Mouse (Mus musculus) CH12.LX (cell line): ENCODE measurements around the gene Fdps. TPM values are rescaled to one million over a fixed set of nuclear protein-coding genes. Genes with fewer than 3 reads are reported as not detected.

Source experiments
- DNase-seq: peaks from one replicate; pipeline ENCODE4 v3.0.0-alpha.2; 2013; ENCODE audit errors: extremely low read depth
- H3K27ac ChIP-seq: 2 replicates; pipeline ENCODE4 v1.5.1; 2012; ENCODE audit warnings: low read depth, mild to moderate bottlenecking, control low read depth, moderate library complexity; ENCODE audit not compliant: insufficient read depth
- H3K27me3 ChIP-seq: replicated peaks from 2 replicates; pipeline ENCODE3; 2012; ENCODE audit warnings: inconsistent platforms
- H3K36me3 ChIP-seq, 2 experiments: replicated peaks in 1 of 2; 2 replicates each; pipeline versions ENCODE3 to v1.6.1; 2012; ENCODE audit warnings: inconsistent platforms in 1 of 2, low read length in 1 of 2, mild to moderate bottlenecking in 1 of 2, mixed read lengths in 1 of 2, moderate library complexity in 1 of 2; ENCODE audit not compliant: control insufficient read depth in 1 of 2, insufficient read depth in 1 of 2
- H3K4me1 ChIP-seq, 2 experiments: 2 replicates each; pipeline ENCODE4 v1.6.1; 2012; ENCODE audit warnings: inconsistent platforms in 1 of 2, moderate library complexity in 1 of 2; ENCODE audit not compliant: insufficient read depth in 2 of 2, control insufficient read depth in 1 of 2
- H3K4me2 ChIP-seq: 2 replicates; pipeline ENCODE4 v1.6.1; 2012; ENCODE audit warnings: low read depth, mild to moderate bottlenecking, control low read depth; ENCODE audit not compliant: poor library complexity, insufficient read depth, severe bottlenecking
- H3K4me3 ChIP-seq, 3 experiments: fragments of 150-350 bp in 1 of 3; sonication (generic) in 1 of 3; replicated peaks in 1 of 3; 2 replicates each; pipeline versions ENCODE3 to v1.5.1; 2011 to 2012; ENCODE audit warnings: low read depth in 2 of 3, low read length in 2 of 3, mild to moderate bottlenecking in 2 of 3, moderate library complexity in 2 of 3, control low read depth in 1 of 3, improper control_type of control experiment in 1 of 3, inconsistent platforms in 1 of 3, mixed read lengths in 1 of 3; ENCODE audit not compliant: poor library complexity in 1 of 3
- H3K79me2 ChIP-seq: replicated peaks from 2 replicates; pipeline ENCODE4 v1.6.1; 2012; ENCODE audit warnings: mild to moderate bottlenecking, moderate library complexity; ENCODE audit not compliant: control insufficient read depth, poor library complexity, insufficient read depth, severe bottlenecking; ENCODE audit errors: extremely low read depth
- H3K9ac ChIP-seq: 2 replicates; pipeline ENCODE4 v1.6.1; 2012; ENCODE audit warnings: low read depth, mild to moderate bottlenecking, control low read depth, moderate library complexity; ENCODE audit not compliant: insufficient read depth
- H3K9me3 ChIP-seq: replicated peaks from 2 replicates; pipeline ENCODE3; 2012; ENCODE audit warnings: low read length, inconsistent platforms, mixed read lengths
- E2F4 ChIP-seq: IDR thresholded peaks from 2 replicates; pipeline ENCODE4 v1.6.1; 2011; ENCODE audit warnings: low read depth, low read length, improper control_type of control experiment; ENCODE audit not compliant: insufficient replicate concordance
- ELF1 ChIP-seq: IDR thresholded peaks from 2 replicates; pipeline ENCODE4 v1.6.1; 2014; ENCODE audit warnings: low read depth, mild to moderate bottlenecking, inconsistent platforms, low read length, improper control_type of control experiment
- GABPA ChIP-seq: IDR thresholded peaks from 2 replicates; pipeline ENCODE4 v1.6.1; 2012; ENCODE audit warnings: low read depth, low read length, improper control_type of control experiment, inconsistent platforms; ENCODE audit not compliant: insufficient replicate concordance
- MAFK ChIP-seq: IDR thresholded peaks from 2 replicates; pipeline ENCODE4 v1.6.1; 2011; ENCODE audit warnings: low read length, improper control_type of control experiment; ENCODE audit not compliant: insufficient replicate concordance
- MXI1 ChIP-seq: IDR thresholded peaks from 2 replicates; pipeline ENCODE4 v1.6.1; 2011; ENCODE audit warnings: mild to moderate bottlenecking, low read depth, low read length, improper control_type of control experiment
- USF1 ChIP-seq: IDR thresholded peaks from 2 replicates; pipeline ENCODE4 v1.6.1; 2014; ENCODE audit warnings: low read depth, mild to moderate bottlenecking, inconsistent platforms, low read length, improper control_type of control experiment
- dilution Hi-C: fragments of 300-500 bp; cut with MboI; formaldehyde crosslinking; loops from 2 replicates; pipeline ENCODE4 v1.14.3; 2020; ENCODE audit warnings: low sequenced_read_pairs; ENCODE audit not compliant: extremely low pct_unique_long_range_greater_than_20kb, extremely low pct_ligation_motif_present
- in situ Hi-C: fragments of 300-500 bp; cut with MboI; formaldehyde crosslinking; loops from 3 replicates; pipeline ENCODE4 v1.14.3; 2019; ENCODE audit warnings: low sequenced_read_pairs, low pct_ligation_motif_present, low pct_unique_long_range_greater_than_20kb, mixed read lengths
- polyA plus RNA-seq: library from polyadenylated mRNA; unstranded; fragments of >175 nt; gene quantifications from 2 replicates; pipeline ENCODE4 v1.2.1, GENCODE M21; 2012; ENCODE audit warnings: low read depth; ENCODE audit not compliant: insufficient read length
- total RNA-seq, 2 experiments: library from RNA; depleted of rRNA; stranded (reverse); fragments of 300-350 nt in 1 of 2; fragments of >200 nt in 1 of 2; gene quantifications; 2 replicates each; pipeline ENCODE4 v1.2.3; 2012 to 2014

The Fdps gene
- total and polyA plus RNA-seq, 3 experiments: 177 to 572 (median 243) TPM

DNA sequence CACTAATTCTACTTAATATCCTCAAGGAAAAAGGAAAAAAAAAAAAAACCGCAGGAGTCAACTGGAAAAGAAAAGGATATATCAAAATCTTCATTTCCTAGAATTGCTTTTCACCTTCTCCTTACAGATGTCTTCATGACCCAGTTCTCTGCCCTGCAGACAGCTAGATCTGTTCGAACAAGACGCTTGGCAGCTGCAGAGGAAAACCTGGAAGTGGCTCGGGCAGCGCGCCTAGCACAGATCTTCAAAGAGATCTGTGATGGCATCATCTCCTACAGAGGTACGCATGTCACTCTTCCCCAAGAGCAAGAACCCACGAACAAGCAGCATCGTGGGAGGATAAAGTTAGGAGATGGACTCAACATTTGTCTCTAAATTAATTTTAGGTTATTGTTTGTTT, 43.4 kb downstream of the Fdps start:
- Histone ChIP-seq H3K4me2 (no peak overlapping the region), H3K9ac (no peak overlapping the region), H3K4me3 (no peak overlapping the region), H3K36me3 (peaks cover 45 to 87% of the 10 kb centered on the region in 2 experiments), H3K4me1 (no peaks in the 10 kb centered on the region), H3K9me3 (no peaks in the 10 kb centered on the region), H3K27ac (no peak overlapping the region), H3K79me2 (no peaks in the 10 kb centered on the region), H3K27me3 (no peaks in the 10 kb centered on the region)
- TF ChIP-seq E2F4: no peak
- no peak for TF ChIP-seq MAFK
- TF ChIP-seq GABPA: no peak
- TF ChIP-seq MXI1: no peak
- TF ChIP-seq ELF1: no peak
- no peak for TF ChIP-seq USF1
- dilution Hi-C loops (no loop called here), in situ Hi-C loops (no loop called here)
- DNase-seq: no peak

Other genes with a start within 250 kb of the Fdps start
Only the 20 nearest of the 22 such genes appear.
- gene Msto1, start 188.0 kb downstream of the Fdps start, total RNA-seq (2012; rRNA removed): 59.7 and 71.2 TPM in 2 replicates
- gene Msto1, start 188.0 kb downstream of the Fdps start, total RNA-seq (2014; rRNA removed): 63.5 and 70.7 TPM in 2 replicates
- gene Msto1, start 188.0 kb downstream of the Fdps start, polyA plus RNA-seq: 70.2 and 72.7 TPM in 2 replicates
- gene Ash1l, start 151.3 kb downstream of the Fdps start, total RNA-seq (2012; rRNA removed): 5.7 and 5.8 TPM in 2 replicates
- 2.8 and 2.9 TPM in 2 replicates for gene Ash1l, start 151.3 kb downstream of the Fdps start, total RNA-seq (2014; rRNA removed)
- 9.3 and 9.7 TPM in 2 replicates for gene Ash1l, start 151.3 kb downstream of the Fdps start, polyA plus RNA-seq
- 114 and 128 TPM in 2 replicates for gene Dap3, start 150.8 kb downstream of the Fdps start, total RNA-seq (2012; rRNA removed)
- gene Dap3, start 150.8 kb downstream of the Fdps start, total RNA-seq (2014; rRNA removed): 169 and 182 TPM in 2 replicates
- 145 and 151 TPM in 2 replicates for gene Dap3, start 150.8 kb downstream of the Fdps start, polyA plus RNA-seq
- gene Rusc1, start 8.6 kb downstream of the Fdps start, total RNA-seq (2012; rRNA removed): 25.1 and 30.1 TPM in 2 replicates
- gene Rusc1, start 8.6 kb downstream of the Fdps start, total RNA-seq (2014; rRNA removed): 17.7 and 19.7 TPM in 2 replicates
- 16.7 and 19.4 TPM in 2 replicates for gene Rusc1, start 8.6 kb downstream of the Fdps start, polyA plus RNA-seq
- gene Gm43738, start 860 bp downstream of the Fdps start, total RNA-seq (2012; rRNA removed): 0.13 TPM in 1 of 2 replicates, not detected in the other
- gene Gm43738, start 860 bp downstream of the Fdps start, total RNA-seq (2014; rRNA removed): not detected in 2 replicates
- gene Gm43738, start 860 bp downstream of the Fdps start, polyA plus RNA-seq: not detected in 2 replicates
- not detected in 2 replicates for gene Pklr, start 34.2 kb upstream of the Fdps start, total RNA-seq (2012; rRNA removed)
- gene Pklr, start 34.2 kb upstream of the Fdps start, total RNA-seq (2014; rRNA removed): not detected in 2 replicates
- not detected in 2 replicates for gene Pklr, start 34.2 kb upstream of the Fdps start, polyA plus RNA-seq
- gene Hcn3, start 58.2 kb upstream of the Fdps start, total RNA-seq (2012; rRNA removed): 1.8 and 2.0 TPM in 2 replicates
- gene Hcn3, start 58.2 kb upstream of the Fdps start, total RNA-seq (2014; rRNA removed): 1.7 and 1.8 TPM in 2 replicates
- 3.1 and 3.2 TPM in 2 replicates for gene Hcn3, start 58.2 kb upstream of the Fdps start, polyA plus RNA-seq
- gene Clk2, start 62.8 kb upstream of the Fdps start, total RNA-seq (2012; rRNA removed): 29.9 and 31.2 TPM in 2 replicates
- gene Clk2, start 62.8 kb upstream of the Fdps start, total RNA-seq (2014; rRNA removed): 18.8 and 19.7 TPM in 2 replicates
- 72.0 and 77.2 TPM in 2 replicates for gene Clk2, start 62.8 kb upstream of the Fdps start, polyA plus RNA-seq
- 12.5 and 17.1 TPM in 2 replicates for gene Scamp3, start 75.5 kb upstream of the Fdps start, total RNA-seq (2012; rRNA removed)
- 4.1 and 4.5 TPM in 2 replicates for gene Scamp3, start 75.5 kb upstream of the Fdps start, total RNA-seq (2014; rRNA removed)
- 64.1 and 72.7 TPM in 2 replicates for gene Scamp3, start 75.5 kb upstream of the Fdps start, polyA plus RNA-seq
- gene Fam189b, start 81.2 kb upstream of the Fdps start, total RNA-seq (2012; rRNA removed): 1.6 and 2.2 TPM in 2 replicates
- gene Fam189b, start 81.2 kb upstream of the Fdps start, total RNA-seq (2014; rRNA removed): 0.31 and 1.1 TPM in 2 replicates
- gene Fam189b, start 81.2 kb upstream of the Fdps start, polyA plus RNA-seq: 6.7 and 8.4 TPM in 2 replicates
- gene Gba, start 101.0 kb upstream of the Fdps start, total RNA-seq (2012; rRNA removed): 62.5 and 64.1 TPM in 2 replicates
- 61.2 and 65.3 TPM in 2 replicates for gene Gba, start 101.0 kb upstream of the Fdps start, total RNA-seq (2014; rRNA removed)
- gene Gba, start 101.0 kb upstream of the Fdps start, polyA plus RNA-seq: 59.4 and 63.6 TPM in 2 replicates
- 6.1 and 10.1 TPM in 2 replicates for gene Thbs3, start 113.2 kb upstream of the Fdps start, total RNA-seq (2012; rRNA removed)
- gene Thbs3, start 113.2 kb upstream of the Fdps start, total RNA-seq (2014; rRNA removed): 4.2 and 5.7 TPM in 2 replicates
- 4.3 and 4.6 TPM in 2 replicates for gene Thbs3, start 113.2 kb upstream of the Fdps start, polyA plus RNA-seq
- 205 and 222 TPM in 2 replicates for gene Mtx1, start 125.1 kb upstream of the Fdps start, total RNA-seq (2012; rRNA removed)
- gene Mtx1, start 125.1 kb upstream of the Fdps start, total RNA-seq (2014; rRNA removed): 256 and 299 TPM in 2 replicates
- gene Mtx1, start 125.1 kb upstream of the Fdps start, polyA plus RNA-seq: 159 and 162 TPM in 2 replicates
- gene Muc1, start 127.1 kb upstream of the Fdps start, total RNA-seq (2012; rRNA removed): 0.38 and 0.50 TPM in 2 replicates
- gene Muc1, start 127.1 kb upstream of the Fdps start, total RNA-seq (2014; rRNA removed): 0.09 and 0.28 TPM in 2 replicates
- gene Muc1, start 127.1 kb upstream of the Fdps start, polyA plus RNA-seq: 0.60 and 0.71 TPM in 2 replicates
- 141 and 143 TPM in 2 replicates for gene Krtcap2, start 144.0 kb upstream of the Fdps start, total RNA-seq (2012; rRNA removed)
- 127 and 180 TPM in 2 replicates for gene Krtcap2, start 144.0 kb upstream of the Fdps start, total RNA-seq (2014; rRNA removed)
- gene Krtcap2, start 144.0 kb upstream of the Fdps start, polyA plus RNA-seq: 198 and 230 TPM in 2 replicates
- gene Trim46, start 144.3 kb upstream of the Fdps start, total RNA-seq (2012; rRNA removed): 1.9 and 2.0 TPM in 2 replicates
- 0.36 TPM in 2 replicates for gene Trim46, start 144.3 kb upstream of the Fdps start, total RNA-seq (2014; rRNA removed)
- 1.4 and 1.9 TPM in 2 replicates for gene Trim46, start 144.3 kb upstream of the Fdps start, polyA plus RNA-seq
- gene Dpm3, start 157.4 kb upstream of the Fdps start, total RNA-seq (2012; rRNA removed): 189 and 228 TPM in 2 replicates
- 45.8 and 52.7 TPM in 2 replicates for gene Dpm3, start 157.4 kb upstream of the Fdps start, total RNA-seq (2014; rRNA removed)
- 70.4 and 74.8 TPM in 2 replicates for gene Dpm3, start 157.4 kb upstream of the Fdps start, polyA plus RNA-seq
- gene Slc50a1, start 168.6 kb upstream of the Fdps start, total RNA-seq (2012; rRNA removed): 47.8 and 50.9 TPM in 2 replicates
- 40.6 and 41.8 TPM in 2 replicates for gene Slc50a1, start 168.6 kb upstream of the Fdps start, total RNA-seq (2014; rRNA removed)
- gene Slc50a1, start 168.6 kb upstream of the Fdps start, polyA plus RNA-seq: 44.7 and 56.0 TPM in 2 replicates
- 0.59 and 0.93 TPM in 2 replicates for gene Efna1, start 179.2 kb upstream of the Fdps start, total RNA-seq (2012; rRNA removed)
- 0.62 and 0.70 TPM in 2 replicates for gene Efna1, start 179.2 kb upstream of the Fdps start, total RNA-seq (2014; rRNA removed)
- gene Efna1, start 179.2 kb upstream of the Fdps start, polyA plus RNA-seq: 0.71 and 0.80 TPM in 2 replicates
- gene Efna3, start 221.0 kb upstream of the Fdps start, total RNA-seq (2012; rRNA removed): 0.13 TPM in 1 of 2 replicates, not detected in the other
- 0.09 TPM in 1 of 2 replicates, not detected in the other for gene Efna3, start 221.0 kb upstream of the Fdps start, total RNA-seq (2014; rRNA removed)
- gene Efna3, start 221.0 kb upstream of the Fdps start, polyA plus RNA-seq: 0.19 TPM in 1 of 2 replicates, not detected in the other